Mouse (Mus musculus) cerebellum, adult 2 months (tissue): ENCODE data around the gene Tbc1d15. TPM values are rescaled to one million over a fixed set of nuclear protein-coding genes. Genes with fewer than 3 reads are reported as not detected.
A peak's percentile ranks its signal among the peaks of the same experiment; 100 is the strongest.

Experiments used
- DNase-seq, 2 experiments: peaks; one replicate each; pipeline ENCODE4 v3.0.0; 2021
- H3K27ac ChIP-seq: fragments of 200-500 bp; 2 replicates; pipeline ENCODE4 v1.5.1; 2012; ENCODE audit warnings: low read length, control low read depth, inconsistent platforms; ENCODE audit not compliant: insufficient read depth
- H3K27me3 ChIP-seq: fragments of 200-500 bp; 2 replicates; pipeline ENCODE4 v1.6.1; 2012; ENCODE audit warnings: inconsistent platforms, mild to moderate bottlenecking, low read length, moderate library complexity; ENCODE audit not compliant: control insufficient read depth, insufficient read depth
- H3K4me1 ChIP-seq: fragments of 200-500 bp; 2 replicates; pipeline ENCODE4 v1.6.1; 2011; ENCODE audit warnings: low read length; ENCODE audit not compliant: control insufficient read depth, insufficient read depth
- H3K4me3 ChIP-seq: fragments of 200-500 bp; replicated peaks from 2 replicates; pipeline ENCODE3; 2011; ENCODE audit warnings: mild to moderate bottlenecking, low read depth, low read length, control low read depth; ENCODE audit not compliant: insufficient read depth
- CTCF ChIP-seq: fragments of 200-500 bp; IDR thresholded peaks from 2 replicates; pipeline ENCODE4 v1.5.1; 2011; ENCODE audit warnings: low read depth, mild to moderate bottlenecking, control low read depth, low read length, moderate library complexity, borderline replicate concordance; ENCODE audit not compliant: insufficient read depth
- POLR2A ChIP-seq: fragments of 200-500 bp; IDR thresholded peaks from 2 replicates; pipeline ENCODE4 v1.6.1; 2011; ENCODE audit warnings: low read length, control low read depth, borderline replicate concordance; ENCODE audit not compliant: insufficient read depth
- WGBS: fragments of 180-500 bp; shearing (Covaris S2); methylation state at CpG from one replicate; pipeline ENCODE4 v1.1.7; 2018; 5-methylcytosine and 5-hydroxymethylcytosine counted together
- polyA plus RNA-seq: library from polyadenylated mRNA; depleted of rRNA; stranded (reverse); fragments of >200 nt; gene quantifications from 2 replicates; pipeline ENCODE4 v1.2.3, GENCODE M21; 2012; rRNA removed

Tbc1d15 gene
- polyA plus RNA-seq, 1 experiment = 40.8 TPM

DNA sequence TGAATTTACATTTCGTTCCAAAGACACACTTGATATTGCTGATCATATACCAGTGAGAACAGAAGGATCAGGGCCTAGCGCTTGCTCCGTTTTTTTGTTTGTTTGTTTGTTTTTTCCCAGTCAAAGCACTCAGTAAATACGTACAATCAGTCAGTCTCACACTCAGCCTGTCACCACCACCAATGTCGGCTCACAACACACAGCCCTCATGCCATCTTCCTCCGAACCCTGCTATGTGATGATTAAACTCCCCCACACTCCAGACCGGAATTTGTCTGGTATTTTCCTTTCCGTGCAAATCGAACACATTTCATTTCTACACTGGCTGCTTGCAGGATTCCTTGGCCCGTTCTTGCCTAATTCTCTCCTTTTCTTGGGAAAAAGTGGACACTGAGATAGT lies 77.9 kb downstream of the Tbc1d15 start:
- DNase-seq = no peak
- 94% methylated on average over 10 of the region's 10 CpGs for WGBS
- H3K27ac ChIP-seq = no peak overlapping the region
- no peak overlapping the region for H3K4me3 ChIP-seq
- no peaks in the 10 kb centered on the region for H3K4me1 ChIP-seq
- H3K27me3 ChIP-seq = no peaks in the 10 kb centered on the region
- TF ChIP-seq POLR2A (no peak), CTCF (no peak)

GRCm38 (mm10) chr10:115171351-115171818 lies 79.9 kb downstream of the Tbc1d15 start:
- no peaks in the 10 kb centered on the region for H3K27me3 ChIP-seq
- H3K27ac ChIP-seq = no peak overlapping the region
- WGBS = 28% methylated on average over 8 of the region's 8 CpGs
- no peaks in the 10 kb centered on the region for H3K4me1 ChIP-seq
- TF ChIP-seq CTCF = no peak
- TF ChIP-seq POLR2A = no peak
- DNase-seq = peak in 1 of 2 experiments; percentile 43
- no peak overlapping the region for H3K4me3 ChIP-seq

DNA sequence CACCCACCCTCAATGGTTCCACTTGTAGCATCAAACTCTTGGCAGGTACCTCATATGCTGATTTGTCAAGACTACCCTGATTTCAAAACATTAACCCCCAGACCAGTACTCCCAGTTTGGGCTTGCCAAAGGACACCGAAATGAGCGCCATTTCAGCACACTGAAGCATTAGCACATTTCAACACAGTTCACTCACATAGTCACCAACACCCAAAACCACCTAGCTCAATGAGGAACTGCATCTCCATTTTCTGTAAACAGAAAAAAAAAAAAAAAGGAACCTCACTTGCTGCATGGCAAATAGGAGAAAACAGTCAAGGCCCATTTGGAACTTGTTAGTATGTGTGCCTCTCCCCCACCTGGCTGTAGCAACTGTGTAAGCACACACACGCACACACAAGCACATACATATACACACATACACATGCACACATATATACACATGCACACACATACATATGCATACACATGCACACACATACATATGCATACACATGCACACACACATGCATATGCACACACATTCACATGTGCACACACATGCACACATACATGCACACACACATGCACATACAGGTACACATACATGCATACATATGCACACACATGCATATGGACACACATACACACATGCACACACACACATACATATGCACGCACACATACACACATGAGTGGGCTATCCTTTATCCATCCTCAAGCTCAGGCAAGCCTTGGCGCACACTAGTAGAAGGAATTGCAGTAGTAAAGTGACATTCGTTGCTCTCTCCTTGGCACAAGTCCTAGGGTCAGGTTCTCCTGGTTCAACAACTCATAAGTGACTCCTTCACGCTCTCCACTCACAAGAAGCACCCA lies 80.5 kb downstream of the Tbc1d15 start:
- H3K27me3 ChIP-seq = no peaks in the 10 kb centered on the region
- H3K4me3 ChIP-seq = no peak overlapping the region
- no peak for DNase-seq
- TF ChIP-seq CTCF (no peak), POLR2A (no peak)
- H3K27ac ChIP-seq = no peak overlapping the region
- no peaks in the 10 kb centered on the region for H3K4me1 ChIP-seq
- whole genome bisulfite sequencing = 78% methylated on average over 7 of the region's 7 CpGs

GRCm38 (mm10) chr10:115169410-115169809 lies 81.9 kb downstream of the Tbc1d15 start:
- no peak for DNase-seq
- Histone ChIP-seq H3K27me3 (no peaks in the 10 kb centered on the region), H3K4me3 (no peak overlapping the region), H3K4me1 (no peaks in the 10 kb centered on the region), H3K27ac (no peak overlapping the region)
- TF ChIP-seq CTCF (no peak), POLR2A (no peak)
- WGBS = 61% methylated on average over 9 of the region's 9 CpGs

GRCm38 (mm10) chr10:115160289-115160688 lies 91.0 kb downstream of the Tbc1d15 start:
- Histone ChIP-seq H3K27ac (no peak overlapping the region), H3K4me1 (no peaks in the 10 kb centered on the region), H3K4me3 (no peak overlapping the region), H3K27me3 (no peaks in the 10 kb centered on the region)
- 71% methylated on average over 5 of the region's 5 CpGs for WGBS
- DNase-seq = no peak
- TF ChIP-seq POLR2A = no peak

Other genes starting within 250 kb of the Tbc1d15 start
- 6.7 and 6.9 TPM in 2 replicates for gene Tph2, start 66.4 kb downstream of the Tbc1d15 start, polyA plus RNA-seq
- gene Rab21, start 64.1 kb upstream of the Tbc1d15 start, polyA plus RNA-seq = 53.3 and 53.8 TPM in 2 replicates
- 26.6 and 27.1 TPM in 2 replicates for gene Tmem19, start 111.0 kb upstream of the Tbc1d15 start, polyA plus RNA-seq
- 14.6 and 15.1 TPM in 2 replicates for gene Thap2, start 133.0 kb upstream of the Tbc1d15 start, polyA plus RNA-seq
- 94.4 and 98.8 TPM in 2 replicates for gene Zfc3h1, start 133.5 kb upstream of the Tbc1d15 start, polyA plus RNA-seq